Mouse (Mus musculus) E14TG2a.4 (cell line): ENCODE data around the gene Nhs.

Experiments
- CTCF ChIP-seq: conservative IDR thresholded peaks from 2 replicates; pipeline ENCODE4 v1.5.1; 2014; ENCODE audit warnings: low read length
- NANOG ChIP-seq: IDR thresholded peaks from 2 replicates; pipeline ENCODE4 v1.6.1; 2014; ENCODE audit warnings: borderline replicate concordance, low read length, mixed read lengths

DNA sequence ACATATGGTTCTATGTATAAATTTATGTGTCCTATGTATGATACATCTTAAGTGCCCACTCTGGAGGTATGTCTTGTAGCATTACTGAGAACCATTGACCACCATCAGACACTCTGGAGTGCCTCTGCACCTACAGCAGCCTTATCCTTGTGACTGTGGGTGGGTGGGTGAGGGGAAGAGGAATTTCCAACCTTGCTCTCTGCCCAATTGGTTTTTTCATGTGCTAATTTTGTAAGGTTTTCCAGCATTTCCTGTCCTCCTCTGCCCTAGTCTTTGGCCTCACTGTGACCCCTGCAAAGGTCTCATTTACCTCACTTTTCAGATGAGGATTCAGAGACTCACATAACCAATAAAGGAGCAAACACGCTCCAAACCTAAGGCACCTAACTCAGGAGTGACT, 107.0 kb downstream of the Nhs start:
- TF ChIP-seq CTCF (no peak), NANOG (no peak)
